Mouse (Mus musculus): ENCODE measurements around the gene Ccdc130.

Gene Ccdc130

DNA sequence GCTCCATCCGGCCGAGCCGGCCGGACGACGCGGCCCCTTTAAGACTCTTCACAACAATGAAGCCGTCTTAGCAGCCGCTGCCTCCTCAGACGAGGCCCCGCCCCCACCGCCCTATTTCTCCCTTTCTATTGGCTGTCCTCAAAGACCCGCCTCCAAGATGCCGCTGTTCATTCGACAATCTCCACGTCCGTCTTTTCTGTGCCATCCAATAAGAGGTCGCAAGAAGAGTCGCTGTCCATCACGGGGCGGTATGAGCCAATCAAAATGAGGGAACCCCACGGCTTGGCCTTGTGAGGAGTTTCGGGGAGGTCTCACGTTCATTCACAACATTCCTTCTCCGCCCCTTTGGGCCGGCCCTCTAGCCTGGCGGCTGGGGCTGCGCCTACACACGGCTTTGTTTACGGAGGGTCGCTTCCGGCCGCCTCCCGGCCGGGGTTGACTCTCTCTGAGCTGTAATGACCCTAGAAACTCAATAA lies 33.1 kb downstream of the Ccdc130 start, which contains the start of gene Zswim4:
Gene Zswim4 (minus strand): TSS at position 58 of the 476 bp plus-strand sequence.
- peak; percentile 98 to 99 for DNase-seq

DNA sequence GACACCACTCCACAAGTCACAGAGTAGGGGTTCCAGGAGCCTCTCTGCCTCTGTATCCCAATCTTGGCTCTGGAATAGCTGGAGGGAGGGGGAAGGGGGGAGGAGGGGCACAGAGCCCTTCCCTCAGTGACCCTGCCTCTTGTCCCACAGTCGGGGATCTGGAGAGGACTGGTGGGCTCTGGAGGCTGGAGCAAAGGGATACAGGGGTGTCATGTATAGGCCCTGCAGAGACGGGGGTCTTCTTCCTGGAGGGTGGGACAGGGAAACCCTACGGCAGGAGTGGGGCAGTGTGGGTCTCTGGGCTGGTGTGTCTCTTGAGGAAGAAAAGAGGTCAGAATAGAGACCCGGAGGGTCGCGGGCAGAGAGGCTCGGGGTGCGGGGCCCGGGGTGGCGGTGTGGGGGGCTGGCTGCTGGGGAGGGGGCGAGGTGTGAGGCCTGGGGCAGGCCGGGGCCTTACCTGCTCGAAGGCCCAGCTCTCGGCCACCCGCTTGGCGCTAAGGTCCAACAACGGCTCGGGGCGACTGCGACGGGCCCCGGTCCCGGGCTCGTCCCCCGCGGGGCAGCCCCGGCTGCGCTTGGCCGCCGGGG lies 33.7 kb downstream of the Ccdc130 start:
- peak; percentile 34 to 38 for DNase-seq

DNA sequence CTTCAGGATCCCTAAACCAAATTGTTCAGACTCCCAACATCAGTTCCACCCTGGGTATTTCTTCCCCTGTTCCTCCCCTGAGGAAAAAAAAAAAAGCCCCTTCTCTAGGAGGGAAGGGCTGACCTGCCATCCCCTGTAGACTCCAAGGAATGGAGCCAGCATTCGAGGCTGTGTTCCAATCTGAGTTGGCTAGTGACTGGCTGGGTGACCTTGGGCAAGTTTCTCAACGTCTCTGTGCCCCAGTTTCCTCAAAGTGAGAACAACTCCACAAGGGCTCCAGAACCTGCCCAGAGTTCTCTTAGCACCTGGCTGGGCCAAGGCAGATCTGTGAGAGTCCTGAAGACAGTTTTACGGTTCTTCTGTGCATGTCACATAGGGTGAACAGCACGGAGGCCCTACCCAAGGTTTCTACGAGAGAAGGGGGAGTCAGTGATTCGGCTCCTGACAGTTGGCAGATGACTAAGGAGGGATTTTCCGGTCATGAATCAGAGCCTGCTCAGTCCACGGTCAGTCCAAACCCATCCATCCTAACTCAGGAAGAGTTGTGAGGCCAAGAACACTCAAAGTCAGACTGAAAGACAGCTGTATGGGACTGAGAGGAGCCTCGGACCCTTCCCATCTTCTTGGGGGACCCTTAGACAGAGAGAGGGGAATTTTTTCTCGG lies 34.3 kb downstream of the Ccdc130 start:
- no peak for DNase-seq

DNA sequence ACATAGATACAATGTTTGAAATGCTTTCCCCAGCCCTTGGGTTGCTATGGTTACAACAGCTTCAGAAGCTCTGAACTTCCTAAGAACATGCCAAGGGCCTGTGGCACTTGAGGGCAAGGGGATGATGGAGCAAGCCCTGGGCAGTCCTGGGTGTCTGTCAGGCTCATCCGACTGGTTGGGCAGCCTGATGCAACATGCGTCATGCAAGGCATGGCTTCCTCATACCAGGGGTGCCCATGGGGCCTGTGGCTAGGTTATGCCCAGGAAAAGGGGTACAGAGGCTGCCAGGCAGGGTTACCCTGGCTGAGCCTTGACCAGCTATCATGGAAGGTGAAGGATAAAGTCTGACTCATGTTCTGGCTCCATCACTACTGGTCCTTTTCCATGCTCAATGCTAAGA lies 37.1 kb downstream of the Ccdc130 start:
- DNase-seq = no peak

DNA sequence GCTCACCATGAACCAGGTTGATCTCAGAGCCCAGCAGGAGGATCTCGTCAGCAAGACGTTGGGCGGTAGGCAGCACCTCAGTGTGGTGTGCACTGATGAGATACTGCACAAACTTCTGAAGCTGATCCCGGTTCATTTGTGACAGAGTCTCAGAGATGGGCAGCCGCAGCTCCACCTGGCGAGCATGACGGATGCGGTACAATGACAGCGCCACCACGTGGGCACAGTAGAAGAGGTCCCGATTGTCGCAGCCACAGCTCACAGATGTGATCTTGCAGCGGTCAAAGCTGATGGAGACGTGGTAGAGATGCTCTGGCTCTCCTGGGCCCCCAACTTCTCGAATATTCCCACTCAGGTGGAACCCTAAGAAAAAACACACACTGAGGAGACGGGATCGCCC lies 39.4 kb downstream of the Ccdc130 start:
- no peak for DNase-seq

DNA sequence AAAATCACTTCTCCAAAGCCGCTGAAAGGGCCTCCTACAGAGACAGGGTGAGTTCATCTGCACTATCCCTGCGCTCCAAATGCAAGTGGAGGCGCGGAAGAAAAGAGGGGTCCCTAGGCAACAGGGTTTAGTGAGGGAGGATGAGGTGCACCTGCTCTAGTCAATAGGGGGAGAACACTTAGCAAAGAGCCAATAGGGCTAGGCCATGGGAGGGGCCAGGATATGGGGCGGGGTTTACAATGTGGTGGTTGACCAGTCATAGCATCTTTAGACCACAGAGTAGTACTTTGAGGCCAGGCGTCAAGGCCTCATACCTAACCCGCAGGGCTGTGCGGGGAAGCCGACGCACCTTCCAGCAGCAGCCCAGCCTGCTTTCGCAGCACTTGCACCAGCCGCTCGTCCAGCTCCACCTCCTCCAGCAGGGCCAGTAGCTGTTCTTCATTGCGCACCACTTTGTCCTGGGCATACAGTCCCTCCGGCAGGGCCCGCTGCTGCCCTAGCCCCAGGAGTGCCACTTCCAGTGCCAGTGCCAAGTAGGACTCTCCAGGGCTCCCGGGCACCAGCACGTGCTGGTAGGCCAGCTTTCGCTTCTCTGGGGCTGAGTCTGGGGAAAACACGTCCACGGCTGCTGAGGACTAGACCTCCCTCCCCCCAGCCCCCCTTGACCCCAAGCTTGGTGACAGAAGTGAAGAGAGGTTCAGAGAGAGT lies 46.7 kb downstream of the Ccdc130 start:
- no peak for DNase-seq

DNA sequence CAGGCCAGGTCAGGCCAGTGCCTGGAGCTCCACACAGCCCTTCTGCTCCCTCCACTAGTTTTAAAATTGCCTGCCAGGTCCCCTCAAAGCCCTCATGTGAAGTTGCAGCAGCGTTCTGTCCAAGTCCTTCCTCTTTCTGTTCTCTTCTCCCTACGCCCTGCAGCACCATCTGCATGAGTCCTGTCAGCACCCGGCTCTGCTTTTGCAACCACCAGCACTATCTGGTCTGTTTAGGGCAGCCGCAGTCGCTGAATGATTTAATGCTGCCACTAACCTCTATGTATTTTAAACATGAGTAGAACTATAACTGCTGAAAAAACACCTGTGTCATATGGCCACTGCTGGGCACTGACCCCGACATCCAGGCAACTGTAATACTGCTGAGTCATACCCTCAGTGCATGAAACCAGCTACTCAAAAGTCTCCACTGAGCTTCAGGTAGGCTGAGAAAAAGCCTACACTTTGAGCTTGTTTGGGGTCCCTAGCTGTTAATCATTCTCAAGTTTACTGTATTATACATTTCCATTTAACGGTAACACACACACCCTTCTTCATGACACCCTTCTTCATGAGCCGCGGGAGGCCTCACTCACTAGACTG lies 47.5 kb downstream of the Ccdc130 start:
- no peak for DNase-seq

DNA sequence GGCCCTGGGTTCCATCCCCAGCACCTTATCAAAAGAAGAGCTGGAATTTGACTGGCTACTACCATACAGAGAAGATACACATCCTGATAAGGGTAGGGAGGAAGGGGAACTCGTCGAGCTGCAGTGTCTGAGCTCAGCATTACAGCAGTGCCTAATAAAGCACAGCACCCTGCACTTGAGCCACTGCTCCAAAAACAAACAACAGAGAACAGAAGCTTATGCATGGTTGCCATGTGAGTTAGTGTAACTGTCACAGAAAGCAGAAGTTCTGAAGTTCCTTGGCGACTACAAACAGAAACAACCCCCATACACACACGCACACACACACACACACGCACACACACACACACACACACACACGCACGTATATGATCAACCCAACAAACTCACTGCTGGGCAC lies 50.1 kb downstream of the Ccdc130 start:
- DNase-seq = no peak

DNA sequence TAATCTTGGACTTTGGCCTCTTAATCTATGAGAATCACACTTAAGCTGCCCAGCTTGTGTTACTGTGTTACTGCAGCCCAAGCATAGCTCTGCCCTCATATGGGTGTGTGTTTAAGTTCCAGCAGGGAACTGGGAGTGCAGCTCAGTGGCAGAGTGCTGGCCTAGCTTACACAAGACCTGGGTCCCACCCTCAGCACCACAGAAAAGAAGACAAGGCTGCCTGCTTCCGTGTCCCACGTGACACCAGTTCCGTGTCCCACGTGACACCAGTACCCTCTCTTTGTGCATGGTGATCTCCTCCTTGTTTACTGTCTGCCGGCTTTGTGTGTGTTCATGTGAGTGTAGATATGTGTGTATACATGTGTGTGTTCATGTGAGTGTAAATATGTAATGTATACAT lies 52.0 kb downstream of the Ccdc130 start:
- DNase-seq = no peak

DNA sequence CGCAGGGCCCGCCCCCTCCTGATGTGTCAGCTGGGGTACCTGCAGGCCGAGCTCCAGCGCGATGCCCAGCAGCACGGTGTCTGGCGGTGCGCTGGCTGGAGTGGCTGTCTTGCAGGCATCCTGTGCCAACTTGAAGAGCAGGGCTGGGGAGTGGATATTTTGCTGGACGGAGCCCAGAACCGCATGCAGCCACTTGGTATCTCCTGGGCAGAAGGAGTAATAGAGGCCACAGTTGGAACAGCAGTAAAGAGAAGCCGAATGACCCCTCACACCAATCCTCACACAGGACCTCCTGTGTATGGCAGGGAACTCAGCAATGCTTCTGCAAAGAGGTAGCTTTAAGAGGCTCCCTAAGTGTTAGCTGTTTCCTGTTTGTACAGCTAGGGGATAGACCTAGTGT lies 53.0 kb downstream of the Ccdc130 start:
- no peak for DNase-seq

DNA sequence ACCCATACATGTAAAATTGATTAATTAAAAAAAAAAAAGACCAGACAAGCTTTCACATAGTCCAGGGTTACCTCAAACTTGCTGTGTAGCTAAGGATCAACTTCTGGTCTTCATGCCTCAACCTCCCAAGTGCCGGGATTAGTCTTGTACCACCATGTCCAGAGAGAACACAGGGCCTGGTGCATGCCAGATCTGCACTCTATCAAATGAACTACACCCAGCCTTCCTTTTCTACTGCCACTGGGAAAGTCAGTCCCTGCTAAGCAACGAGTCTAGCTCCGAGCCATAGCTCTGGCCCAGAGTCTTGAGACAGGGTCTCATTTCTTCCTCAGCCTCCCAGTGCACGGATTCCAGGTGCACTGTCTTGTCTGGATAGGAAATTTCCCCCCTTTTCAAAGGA lies 56.9 kb downstream of the Ccdc130 start:
- DNase-seq = no peak

DNA sequence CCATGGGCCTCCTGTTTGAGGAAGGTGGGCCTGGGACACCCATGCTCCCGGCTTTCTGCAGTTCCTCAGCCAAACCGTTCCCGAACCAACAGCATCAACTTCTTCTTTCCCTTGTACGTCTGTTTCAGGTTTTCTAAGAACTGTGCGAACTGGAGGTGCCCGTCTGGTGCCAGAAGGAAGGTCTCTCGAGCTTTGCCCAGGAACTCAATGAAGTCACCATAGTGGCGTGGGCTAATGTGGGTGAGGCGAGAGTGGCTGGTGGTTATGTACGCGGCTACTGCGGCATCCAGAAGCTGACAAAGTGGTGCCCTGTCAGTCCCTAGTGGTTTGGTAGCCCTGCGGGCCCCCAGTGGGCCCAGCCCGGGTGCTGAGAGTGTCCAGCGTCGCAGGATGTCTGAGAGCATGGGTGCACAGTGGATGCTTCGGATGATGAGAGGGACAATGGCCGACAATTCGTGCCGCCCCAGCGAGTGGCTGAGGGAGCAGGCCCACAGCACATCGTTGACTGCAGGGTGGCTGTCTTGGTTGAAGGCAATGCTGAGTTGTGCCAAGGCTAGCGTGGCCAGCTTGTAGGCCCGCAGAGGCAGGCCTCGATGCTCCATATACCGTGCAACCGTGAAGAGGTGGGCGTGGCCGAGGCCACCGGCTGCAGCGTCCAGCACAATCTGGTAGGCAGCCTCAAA lies 58.2 kb downstream of the Ccdc130 start:
- no peak for DNase-seq

DNA sequence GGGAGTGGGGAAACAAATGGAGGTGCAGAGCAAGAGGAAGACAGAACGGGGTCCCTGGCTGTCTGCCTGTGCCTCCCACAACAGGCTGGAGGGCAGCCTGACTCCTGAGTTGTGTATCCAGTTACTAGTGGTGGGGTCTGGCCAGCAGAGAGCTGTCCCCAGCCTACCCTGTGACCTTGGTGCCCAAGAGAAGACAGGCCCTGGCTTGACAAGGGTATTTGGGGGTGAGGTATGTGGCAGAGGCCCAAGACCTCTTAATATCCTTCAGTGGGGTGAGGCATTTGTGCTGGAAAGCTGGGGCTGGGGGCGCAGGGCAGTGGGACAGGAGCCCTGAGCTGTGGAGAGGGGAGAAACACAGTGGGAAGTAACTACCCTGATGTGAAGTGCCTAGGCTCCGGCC lies 59.0 kb downstream of the Ccdc130 start:
- DNase-seq = no peak

DNA sequence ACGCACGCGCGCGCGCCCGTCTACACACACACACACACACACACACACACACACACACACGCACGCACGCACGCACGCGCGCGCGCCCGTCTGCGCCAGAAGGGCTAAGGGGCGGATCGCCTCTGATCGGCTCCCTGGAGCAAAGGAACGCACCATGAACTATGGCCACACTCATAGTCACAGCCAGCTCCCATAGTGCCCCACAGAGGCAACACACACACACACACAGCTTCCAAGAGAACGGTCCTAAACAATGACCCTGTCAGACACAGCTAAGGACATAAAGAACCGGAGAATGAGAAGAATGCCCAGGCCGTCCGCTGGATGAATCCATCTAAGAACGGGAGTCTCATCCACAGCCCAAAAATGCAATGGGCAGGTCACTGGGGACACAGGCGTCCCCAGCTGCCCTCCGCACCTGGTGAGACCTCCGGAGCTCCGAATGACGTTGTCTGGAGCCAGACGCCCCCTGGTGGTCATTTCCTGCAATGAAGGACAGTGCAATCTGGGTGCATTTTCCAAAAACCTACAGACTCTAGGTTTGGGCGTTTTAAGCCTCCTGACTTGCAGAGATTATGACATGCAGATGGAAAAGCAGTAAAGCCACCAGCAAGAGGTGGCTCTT lies 59.9 kb downstream of the Ccdc130 start:
- DNase-seq = peak; percentile 88 to 92

DNA sequence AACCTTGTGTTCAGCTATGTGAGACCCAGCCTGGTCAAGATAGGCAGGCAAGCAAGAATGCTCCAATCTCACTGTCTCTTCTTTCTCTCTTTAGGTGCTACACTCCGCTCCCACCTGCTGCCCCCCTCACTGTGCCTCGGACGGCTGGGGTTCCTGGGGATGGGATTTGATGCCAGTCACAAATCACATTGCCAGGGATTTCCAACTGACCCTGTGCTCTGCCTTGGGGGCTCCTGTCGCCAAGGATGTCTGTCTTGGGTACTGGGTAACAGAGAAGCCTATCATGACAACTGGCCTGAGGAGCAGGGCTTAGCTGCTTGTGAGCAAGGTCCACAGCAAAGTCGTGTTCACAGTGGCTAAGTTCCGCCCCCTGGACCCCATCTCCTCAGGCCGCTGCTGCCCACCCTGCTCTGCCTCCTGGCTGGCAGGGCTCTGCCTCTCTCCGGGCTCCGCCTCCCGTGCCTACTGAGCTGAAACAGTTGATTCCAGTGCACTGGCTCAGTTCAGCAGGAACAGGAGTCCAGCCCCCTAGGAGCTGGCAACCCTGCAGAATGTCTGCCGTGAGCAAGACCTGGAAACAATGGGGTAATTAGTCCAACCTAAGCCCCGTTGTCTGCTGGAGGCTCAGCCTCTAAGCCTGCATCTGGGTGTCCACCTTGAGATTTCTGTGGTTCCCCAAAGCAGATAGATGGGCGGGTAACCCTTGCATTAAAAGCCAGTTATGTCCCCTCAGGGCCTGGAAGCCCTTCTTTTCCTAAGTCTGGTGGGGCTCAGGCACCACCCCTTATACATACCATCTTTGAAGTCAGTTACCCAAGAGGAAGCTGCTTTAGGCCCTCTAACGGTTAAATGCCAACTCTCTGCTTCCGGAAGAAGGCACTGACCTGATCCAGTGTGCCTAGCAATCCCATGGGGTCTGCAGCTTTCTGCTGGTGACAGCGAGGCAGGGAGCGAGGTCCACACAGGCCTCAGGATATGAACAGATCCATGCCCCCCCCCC lies 61.5 kb downstream of the Ccdc130 start:
- DNase-seq = no peak

DNA sequence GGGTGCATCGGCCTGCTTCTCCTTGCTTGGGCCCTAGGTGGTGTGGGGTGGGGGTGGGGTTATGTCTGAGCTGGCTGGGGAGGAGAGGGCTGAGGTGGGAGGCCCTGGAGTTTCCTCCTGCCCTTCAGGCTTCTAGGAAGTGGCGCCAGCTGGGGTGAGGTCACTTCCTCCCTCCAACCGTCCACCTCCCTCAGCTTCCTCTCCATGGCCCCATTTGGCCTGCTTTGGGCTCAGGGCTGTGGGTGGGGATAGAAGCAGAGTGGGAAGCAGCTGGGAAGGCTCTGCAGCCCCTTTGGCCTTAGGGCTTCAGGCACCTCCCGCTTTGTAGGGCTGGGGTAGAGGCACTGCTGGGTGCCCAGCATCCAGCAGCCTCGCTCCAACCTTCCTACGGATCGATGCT lies 62.4 kb downstream of the Ccdc130 start:
- no peak for DNase-seq

All from cerebellum, postnatal 25 days (tissue).